Mouse (Mus musculus): ENCODE data around the gene Krt13. TPM values are rescaled to one million over a fixed set of nuclear protein-coding genes. Genes with fewer than 3 reads are reported as not detected.

Gene Krt13
- total and polyA plus RNA-seq, 3 experiments = not detected

GRCm38 (mm10) chr11:100168765-100169762, 47.7 kb upstream of the Krt13 start (continued):
- TF ChIP-seq NRF1 (IDR thresholded peaks at IDR 0.05; ENCODE audit: low read depth, low read length) = no peak
- no peak for TF ChIP-seq MEF2A (IDR thresholded peaks at IDR 0.05; ENCODE audit: borderline replicate concordance, low read depth, low read length)
- no peak for TF ChIP-seq MAFK (IDR thresholded peaks at IDR 0.05; ENCODE audit: insufficient replicate concordance, low read length)
- TF ChIP-seq ZMIZ1 (IDR thresholded peaks at IDR 0.05; ENCODE audit: low read depth, low read length) = no peak
- TF ChIP-seq USF2 (conservative IDR thresholded peaks at IDR 0.05; ENCODE audit: low read depth, low read length) = no peak
- no peak for TF ChIP-seq CHD1 (IDR thresholded peaks at IDR 0.05; ENCODE audit: low read depth, low read length)
- TF ChIP-seq EP300 (IDR thresholded peaks at IDR 0.05; ENCODE audit: low read length) = no peak
- no peak for TF ChIP-seq ETS1 (conservative IDR thresholded peaks at IDR 0.05; ENCODE audit: low read depth, low read length)

- no peaks in the 10 kb centered on the region for H3K36me3 ChIP-seq (replicated peaks in 1 of 2; ENCODE audit: control insufficient read depth in 1 of 2, insufficient read depth in 1 of 2, low read length in 1 of 2)
- in situ Hi-C loops (cut with MboI; ENCODE audit: low pct_ligation_motif_present, low pct_unique_long_range_greater_than_20kb, low sequenced_read_pairs) (no loop called here), dilution Hi-C loops (cut with MboI; ENCODE audit: extremely low pct_ligation_motif_present, extremely low pct_unique_long_range_greater_than_20kb, low sequenced_read_pairs) (no loop called here)
- H3K27me3 ChIP-seq (replicated peaks) = peaks cover 83% of the 10 kb centered on the region
- H3K9ac ChIP-seq (ENCODE audit: insufficient read depth, low read depth) = no peak overlapping the region
- DNase-seq (ENCODE audit: extremely low read depth) = no peak
- H3K9me3 ChIP-seq (replicated peaks; ENCODE audit: low read length) = no peaks in the 10 kb centered on the region
- H3K4me1 ChIP-seq (ENCODE audit: control insufficient read depth in 1 of 2, insufficient read depth in 2 of 2) = no peaks in the 10 kb centered on the region
- no peak for TF ChIP-seq EP300 (IDR thresholded peaks at IDR 0.05; ENCODE audit: low read length)
- no peak overlapping the region for H3K4me3 ChIP-seq (replicated peaks in 1 of 3; ENCODE audit: low read depth in 2 of 3, low read length in 2 of 3, poor library complexity in 1 of 3)
- no peak overlapping the region for H3K4me2 ChIP-seq (ENCODE audit: insufficient read depth, low read depth, poor library complexity, severe bottlenecking)
- no peaks in the 10 kb centered on the region for H3K79me2 ChIP-seq (replicated peaks; ENCODE audit: control insufficient read depth, extremely low read depth, insufficient read depth, poor library complexity, severe bottlenecking)
- no peak overlapping the region for H3K27ac ChIP-seq (ENCODE audit: insufficient read depth, low read depth)
Observed at GRCm38 (mm10) chr11:100168071-100168470, 46.7 kb upstream of the Krt13 start.

GRCm38 (mm10) chr11:100164392-100164791, 43.0 kb upstream of the Krt13 start:
- Histone ChIP-seq H3K9ac (ENCODE audit: insufficient read depth, low read depth) (no peak overlapping the region), H3K9me3 (replicated peaks; ENCODE audit: low read length) (no peaks in the 10 kb centered on the region), H3K4me1 (ENCODE audit: control insufficient read depth in 1 of 2, insufficient read depth in 2 of 2) (no peaks in the 10 kb centered on the region), H3K4me2 (ENCODE audit: insufficient read depth, low read depth, poor library complexity, severe bottlenecking) (no peak overlapping the region), H3K27ac (ENCODE audit: insufficient read depth, low read depth) (no peak overlapping the region), H3K27me3 (replicated peaks) (peaks cover 73% of the 10 kb centered on the region), H3K4me3 (replicated peaks in 1 of 3; ENCODE audit: low read depth in 2 of 3, low read length in 2 of 3, poor library complexity in 1 of 3) (no peak overlapping the region), H3K79me2 (replicated peaks; ENCODE audit: control insufficient read depth, extremely low read depth, insufficient read depth, poor library complexity, severe bottlenecking) (no peaks in the 10 kb centered on the region), H3K36me3 (replicated peaks in 1 of 2; ENCODE audit: control insufficient read depth in 1 of 2, insufficient read depth in 1 of 2, low read length in 1 of 2) (no peaks in the 10 kb centered on the region)
- dilution Hi-C loops (cut with MboI; ENCODE audit: extremely low pct_ligation_motif_present, extremely low pct_unique_long_range_greater_than_20kb, low sequenced_read_pairs) = no loop called here
- no peak for DNase-seq (ENCODE audit: extremely low read depth)
- in situ Hi-C loops (cut with MboI; ENCODE audit: low pct_ligation_motif_present, low pct_unique_long_range_greater_than_20kb, low sequenced_read_pairs) = no loop called here
- TF ChIP-seq MAFK (IDR thresholded peaks at IDR 0.05; ENCODE audit: insufficient replicate concordance, low read length) (no peak), EP300 (IDR thresholded peaks at IDR 0.05; ENCODE audit: low read length) (no peak), ELF1 (IDR thresholded peaks at IDR 0.05; ENCODE audit: low read depth, low read length) (no peak), MAX (IDR thresholded peaks at IDR 0.05; ENCODE audit: low read length) (no peak), TCF12 (IDR thresholded peaks at IDR 0.05; ENCODE audit: low read depth, low read length) (no peak), NELFE (IDR thresholded peaks at IDR 0.05; ENCODE audit: low read depth, low read length) (no peak), MXI1 (IDR thresholded peaks at IDR 0.05; ENCODE audit: low read depth, low read length) (no peak), MEF2A (IDR thresholded peaks at IDR 0.05; ENCODE audit: borderline replicate concordance, low read depth, low read length) (no peak), RAD21 (IDR thresholded peaks at IDR 0.05; ENCODE audit: low read depth, low read length) (no peak), BHLHE40 (IDR thresholded peaks at IDR 0.05; ENCODE audit: low read depth, low read length) (no peak), MYC (IDR thresholded peaks at IDR 0.05; ENCODE audit: low read depth, low read length) (no peak), ETS1 (conservative IDR thresholded peaks at IDR 0.05; ENCODE audit: low read depth, low read length) (no peak), ZKSCAN1 (IDR thresholded peaks at IDR 0.05; ENCODE audit: borderline replicate concordance, low read depth, low read length) (no peak), JUN (IDR thresholded peaks at IDR 0.05; ENCODE audit: insufficient read depth, low read depth, low read length) (no peak), RCOR1 (conservative IDR thresholded peaks at IDR 0.05; ENCODE audit: low read depth, low read length) (no peak), JUND (conservative IDR thresholded peaks at IDR 0.05; ENCODE audit: low read depth, low read length) (no peak), CTCF (conservative IDR thresholded peaks at IDR 0.05 in 1 of 2, IDR thresholded peaks at IDR 0.05 in 1 of 2; ENCODE audit: low read depth in 2 of 2, low read length in 2 of 2) (no peak)
